Mouse (Mus musculus): ENCODE measurements around the gene Mybph. TPM values are rescaled to one million over a fixed set of nuclear protein-coding genes. Genes with fewer than 3 reads are reported as not detected.

Gene Mybph
- total and polyA plus RNA-seq, 2 experiments from 2014 or later = not detected

DNA sequence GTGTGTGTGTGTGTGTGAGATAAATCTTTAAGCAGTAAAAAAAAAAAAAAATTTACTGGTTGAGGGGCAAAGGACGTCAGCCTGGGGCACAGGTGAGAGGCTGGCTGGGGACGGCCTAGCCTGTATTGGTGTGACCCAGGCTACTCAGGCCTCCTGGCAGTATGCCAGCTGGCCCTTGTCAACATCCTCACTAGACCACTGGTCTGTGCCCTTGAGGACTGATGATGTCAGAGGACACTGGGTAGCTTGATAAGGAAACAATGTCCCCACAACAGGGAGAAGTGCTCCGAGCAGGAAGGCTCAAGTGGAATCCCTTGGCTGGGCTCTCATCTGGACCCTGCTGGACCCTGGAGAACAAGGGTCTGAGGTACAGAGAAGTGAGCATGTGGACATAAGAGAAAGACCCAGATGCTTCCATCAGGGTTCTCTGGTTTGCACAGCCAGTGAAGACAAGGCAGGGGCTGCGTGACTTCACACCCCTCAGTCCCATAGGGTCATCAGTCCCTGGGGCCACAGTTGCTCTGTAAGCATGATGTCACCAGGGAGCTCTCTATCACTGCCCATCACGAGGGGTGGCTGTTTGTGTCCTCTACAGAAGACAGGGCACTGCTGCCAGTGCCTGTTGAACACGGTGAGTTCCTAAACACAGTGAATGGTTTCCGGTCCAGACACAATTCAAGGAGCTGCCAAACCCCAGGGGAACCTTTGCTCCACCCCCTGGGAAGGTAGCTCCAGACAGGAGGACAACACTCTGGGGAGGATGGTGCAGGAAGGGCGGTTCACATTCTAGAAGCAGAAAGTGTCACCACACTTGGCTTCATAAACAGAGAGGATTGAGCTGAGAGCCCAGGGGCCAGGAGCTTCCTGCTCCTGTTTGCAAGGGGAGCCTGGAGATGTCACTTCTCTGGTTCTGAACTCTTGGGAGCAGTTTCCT lies 29.1 kb downstream of the Mybph start:
- no peaks in the 10 kb centered on the region for H3K27me3 ChIP-seq (ENCODE audit: insufficient read depth, low read length)
- no peaks in the 10 kb centered on the region for H3K36me3 ChIP-seq (ENCODE audit: insufficient read depth, low read length)
- 61% methylated on average over 8 of the region's 8 CpGs for WGBS
- H3K9me3 ChIP-seq (ENCODE audit: low read length) = no peaks in the 10 kb centered on the region
- no peak for TF ChIP-seq CTCF (IDR thresholded peaks at IDR 0.05)
- no peak overlapping the region for H3K9ac ChIP-seq (replicated peaks; ENCODE audit: low read length, poor library complexity, severe bottlenecking)
- H3K4me2 ChIP-seq (ENCODE audit: low read depth, low read length, poor library complexity, severe bottlenecking) = no peak overlapping the region
- H3K4me3 ChIP-seq (ENCODE audit: low read depth, low read length) = no peak overlapping the region
- no peak overlapping the region for H3K27ac ChIP-seq (ENCODE audit: low read depth, low read length)
- DNase-seq (ENCODE audit: low spot score) (no peak), ATAC-seq (ENCODE audit: low FRiP score) (no peak)
- no peaks in the 10 kb centered on the region for H3K4me1 ChIP-seq (ENCODE audit: insufficient read depth, low read length)

DNA sequence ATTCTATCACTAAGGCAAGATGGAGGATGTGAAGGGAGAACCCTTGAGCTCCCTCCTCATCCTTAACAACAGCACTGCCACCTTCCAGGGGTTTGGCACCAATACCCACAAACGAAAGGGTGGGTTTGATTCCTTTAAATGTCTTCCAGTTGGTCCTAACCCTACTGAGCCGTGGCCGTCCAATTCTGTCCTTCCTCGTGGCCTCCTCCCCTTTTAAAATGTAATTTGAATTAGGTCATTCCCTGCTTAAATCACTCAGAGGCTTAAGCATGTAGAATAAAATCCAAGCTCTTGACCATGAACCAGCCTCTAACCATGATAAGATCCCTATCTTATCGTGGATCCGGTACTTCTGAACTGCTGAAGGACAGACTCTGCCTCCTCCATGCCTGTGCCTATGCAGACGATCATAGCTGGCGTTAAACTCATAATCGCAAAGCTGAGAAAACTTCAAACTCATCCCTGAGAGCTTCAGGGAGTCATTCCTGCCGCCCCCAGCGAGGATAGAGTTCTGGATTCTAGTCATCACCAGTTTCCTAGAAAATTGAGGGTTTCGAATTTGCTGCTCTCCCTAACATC lies 31.5 kb downstream of the Mybph start:
- H3K4me1 ChIP-seq (ENCODE audit: insufficient read depth, low read length) = no peaks in the 10 kb centered on the region
- H3K9me3 ChIP-seq (ENCODE audit: low read length) = no peaks in the 10 kb centered on the region
- DNase-seq (ENCODE audit: low spot score) (no peak), ATAC-seq (ENCODE audit: low FRiP score) (no peak)
- no peaks in the 10 kb centered on the region for H3K27me3 ChIP-seq (ENCODE audit: insufficient read depth, low read length)
- H3K4me2 ChIP-seq (ENCODE audit: low read depth, low read length, poor library complexity, severe bottlenecking) = no peak overlapping the region
- no peak overlapping the region for H3K9ac ChIP-seq (replicated peaks; ENCODE audit: low read length, poor library complexity, severe bottlenecking)
- TF ChIP-seq CTCF (IDR thresholded peaks at IDR 0.05) = no peak
- H3K4me3 ChIP-seq (ENCODE audit: low read depth, low read length) = no peak overlapping the region
- 90% methylated on average over 12 of the region's 12 CpGs for WGBS
- no peak overlapping the region for H3K27ac ChIP-seq (ENCODE audit: low read depth, low read length)
- H3K36me3 ChIP-seq (ENCODE audit: insufficient read depth, low read length) = no peaks in the 10 kb centered on the region

GRCm38 (mm10) chr1:134225375-134225774 lies 32.1 kb downstream of the Mybph start:
- ATAC-seq (ENCODE audit: low FRiP score) (no peak), DNase-seq (ENCODE audit: low spot score) (no peak)
- 87% methylated on average over 5 of the region's 5 CpGs for WGBS
- Histone ChIP-seq H3K9me3 (ENCODE audit: low read length) (no peaks in the 10 kb centered on the region), H3K27me3 (ENCODE audit: insufficient read depth, low read length) (no peaks in the 10 kb centered on the region), H3K4me1 (ENCODE audit: insufficient read depth, low read length) (no peaks in the 10 kb centered on the region), H3K4me2 (ENCODE audit: low read depth, low read length, poor library complexity, severe bottlenecking) (no peak overlapping the region), H3K4me3 (ENCODE audit: low read depth, low read length) (no peak overlapping the region), H3K9ac (replicated peaks; ENCODE audit: low read length, poor library complexity, severe bottlenecking) (no peak overlapping the region), H3K27ac (ENCODE audit: low read depth, low read length) (no peak overlapping the region), H3K36me3 (ENCODE audit: insufficient read depth, low read length) (no peaks in the 10 kb centered on the region)
- no peak for TF ChIP-seq CTCF (IDR thresholded peaks at IDR 0.05)

- no peak overlapping the region for H3K4me2 ChIP-seq (ENCODE audit: low read depth, low read length, poor library complexity, severe bottlenecking)
- H3K9ac ChIP-seq (replicated peaks; ENCODE audit: low read length, poor library complexity, severe bottlenecking) = no peak overlapping the region
- WGBS = 85% methylated on average over 8 of the region's 8 CpGs
- H3K27ac ChIP-seq (ENCODE audit: low read depth, low read length) = no peak overlapping the region
- H3K36me3 ChIP-seq (ENCODE audit: insufficient read depth, low read length) = no peaks in the 10 kb centered on the region
- TF ChIP-seq CTCF (IDR thresholded peaks at IDR 0.05) = no peak
- no peak overlapping the region for H3K4me3 ChIP-seq (ENCODE audit: low read depth, low read length)
- no peak for DNase-seq (ENCODE audit: low spot score)
- H3K4me1 ChIP-seq (ENCODE audit: insufficient read depth, low read length) = peaks cover 6% of the 10 kb centered on the region; the same call in 1 of the 2 replicates
- no peaks in the 10 kb centered on the region for H3K9me3 ChIP-seq (ENCODE audit: low read length)
- no peaks in the 10 kb centered on the region for H3K27me3 ChIP-seq (ENCODE audit: insufficient read depth, low read length)
- ATAC-seq (ENCODE audit: low FRiP score) = no peak
These were observed 33.5 kb downstream of the Mybph start for GRCm38 (mm10) chr1:134226739-134227138.

DNA sequence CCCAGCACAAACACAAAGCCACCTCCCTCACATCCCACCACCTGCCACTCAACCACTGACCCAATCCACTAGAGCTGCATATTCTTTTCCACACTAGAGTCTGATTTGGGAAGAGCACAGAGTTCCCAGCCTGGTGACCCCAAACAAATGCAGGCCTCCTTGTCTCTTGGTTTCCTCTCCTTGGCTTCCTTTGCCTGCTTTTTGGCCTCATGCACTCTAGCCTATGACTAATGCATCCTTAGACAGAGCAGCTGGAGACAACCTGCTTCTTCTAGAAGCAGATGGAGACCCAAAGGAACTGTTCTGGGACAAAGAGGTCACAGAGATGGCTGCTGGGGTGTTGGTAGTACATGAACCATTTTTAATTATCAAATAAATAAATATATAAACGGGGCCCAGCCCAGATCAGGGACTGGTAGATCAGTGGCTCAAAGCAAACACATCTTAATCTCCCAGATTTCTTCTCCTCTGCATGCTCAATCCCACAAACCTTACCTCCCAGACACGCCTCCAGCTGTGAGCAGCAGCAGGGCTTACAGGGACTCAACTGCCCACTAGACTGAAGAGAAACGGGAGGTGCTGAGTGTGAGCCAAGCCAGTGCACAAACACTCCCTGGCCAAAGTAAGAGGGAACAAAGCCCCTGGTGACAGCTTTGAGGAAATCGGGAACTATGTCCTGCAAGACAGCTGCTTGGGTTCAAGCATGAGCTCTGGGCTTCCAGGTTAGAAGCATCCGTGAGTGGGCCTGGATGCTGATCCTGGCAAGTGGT lies 36.7 kb downstream of the Mybph start:
- H3K27me3 ChIP-seq (ENCODE audit: insufficient read depth, low read length) = no peaks in the 10 kb centered on the region
- no peak for DNase-seq (ENCODE audit: low spot score)
- no peak overlapping the region for H3K27ac ChIP-seq (ENCODE audit: low read depth, low read length)
- TF ChIP-seq CTCF (IDR thresholded peaks at IDR 0.05) = no peak
- H3K36me3 ChIP-seq (ENCODE audit: insufficient read depth, low read length) = no peaks in the 10 kb centered on the region
- no peak overlapping the region for H3K4me3 ChIP-seq (ENCODE audit: low read depth, low read length)
- 54% methylated on average over 5 of the region's 5 CpGs for WGBS
- H3K4me2 ChIP-seq (ENCODE audit: low read depth, low read length, poor library complexity, severe bottlenecking) = no peak overlapping the region
- H3K9ac ChIP-seq (replicated peaks; ENCODE audit: low read length, poor library complexity, severe bottlenecking) = no peak overlapping the region
- peaks cover 13% of the 10 kb centered on the region for H3K4me1 ChIP-seq (ENCODE audit: insufficient read depth, low read length)
- ATAC-seq (ENCODE audit: low FRiP score) = no peak
- no peaks in the 10 kb centered on the region for H3K9me3 ChIP-seq (ENCODE audit: low read length)
